Mouse (Mus musculus) gastrocnemius, postnatal 36 days (tissue): ENCODE measurements around the gene P2rx1. TPM values are rescaled to one million over a fixed set of nuclear protein-coding genes. Genes with fewer than 3 reads are reported as not detected.
A peak's percentile ranks its signal among the peaks of the same experiment; 100 is the strongest.

Experiments
- DNase-seq, 2 experiments: peaks; one replicate each; pipeline ENCODE4 v3.0.0; 2022
- intact Hi-C: fragments of 180-260 bp; cut with DNase I; formaldehyde crosslinking; loops from one replicate; pipeline ENCODE4 v1.15.1; 2025
- total RNA-seq, 2 experiments: library from RNA; stranded (reverse); gene quantifications; 2 replicates each; pipeline ENCODE4 v1.2.3; 2021

Gene P2rx1
- total RNA-seq, 2 experiments from 2014 or later = 0.20 to 0.32 TPM

GRCm38 (mm10) chr11:73019147-73019795 lies 20.4 kb downstream of the P2rx1 start:
- DNase-seq = no peak
- intact Hi-C loops = no loop called here

- intact Hi-C loops = no loop called here
- DNase-seq = no peak
Observed at GRCm38 (mm10) chr11:73020953-73021800, 22.3 kb downstream of the P2rx1 start.

- intact Hi-C loops = no loop called here
- DNase-seq = peak; percentile 65 to 78
Observed at GRCm38 (mm10) chr11:73023099-73023498, 24.2 kb downstream of the P2rx1 start.

- no peak for DNase-seq
- intact Hi-C loops = no loop called here
Observed at GRCm38 (mm10) chr11:73023827-73024226, 24.9 kb downstream of the P2rx1 start.

GRCm38 (mm10) chr11:73024236-73024904 lies 25.5 kb downstream of the P2rx1 start:
- intact Hi-C loops = no loop called here
- DNase-seq = no peak

GRCm38 (mm10) chr11:73026961-73027360 lies 28.1 kb downstream of the P2rx1 start:
- intact Hi-C loops = no loop called here
- DNase-seq = no peak

GRCm38 (mm10) chr11:73030821-73031498 lies 32.1 kb downstream of the P2rx1 start:
- intact Hi-C loops = no loop called here
- peak; percentile 63 to 69 for DNase-seq

GRCm38 (mm10) chr11:73031536-73031935 lies 32.6 kb downstream of the P2rx1 start:
- no peak for DNase-seq
- intact Hi-C loops = no loop called here

GRCm38 (mm10) chr11:73036077-73036476 lies 37.2 kb downstream of the P2rx1 start:
- DNase-seq = no peak

GRCm38 (mm10) chr11:73036889-73037288 lies 38.0 kb downstream of the P2rx1 start:
- no peak for DNase-seq
- intact Hi-C loops = no loop called here

More at GRCm38 (mm10) chr11:73036077-73036476, 37.2 kb downstream of the P2rx1 start:
- intact Hi-C loops = no loop called here

GRCm38 (mm10) chr11:73037691-73038090 lies 38.8 kb downstream of the P2rx1 start:
- intact Hi-C loops = no loop called here
- DNase-seq = no peak

GRCm38 (mm10) chr11:73039102-73039799 lies 40.3 kb downstream of the P2rx1 start:
- intact Hi-C loops = loop anchor here (1.0 kb wide), 1 partner anchor 33 kb away; no protein-coding TSS in a partner anchor
- peak in 1 of 2 experiments; percentile 52 for DNase-seq

GRCm38 (mm10) chr11:73044229-73044755 lies 45.4 kb downstream of the P2rx1 start:
- intact Hi-C loops = loop anchor here (5.0 kb wide), 1 partner anchor 117 kb away; no protein-coding TSS in a partner anchor

GRCm38 (mm10) chr11:73044789-73045188 lies 45.9 kb downstream of the P2rx1 start:
- DNase-seq = peak in 1 of 2 experiments; percentile 3
- intact Hi-C loops = loop anchor here (5.0 kb wide), 1 partner anchor 117 kb away; no protein-coding TSS in a partner anchor

More at GRCm38 (mm10) chr11:73044229-73044755, 45.4 kb downstream of the P2rx1 start:
- peak in 1 of 2 experiments; percentile 6 for DNase-seq

GRCm38 (mm10) chr11:73047542-73047996 lies 48.7 kb downstream of the P2rx1 start, which contains the start of gene Ncbp3:
Gene Ncbp3, plus strand, starts transcription at chr11:73047783.
- intact Hi-C loops = no loop called here
- DNase-seq = peak; percentile 91 to 93

- intact Hi-C loops = loop anchor here (2.0 kb wide), 1 partner anchor 41 kb away; no protein-coding TSS in a partner anchor
- DNase-seq = peak in 1 of 2 experiments; percentile 26
Observed at GRCm38 (mm10) chr11:73048030-73048876, 49.4 kb downstream of the P2rx1 start.

GRCm38 (mm10) chr11:73049335-73049734 lies 50.4 kb downstream of the P2rx1 start:
- intact Hi-C loops = loop anchor here (2.0 kb wide), 1 partner anchor 43 kb away; no protein-coding TSS in a partner anchor
- peak; percentile 60 to 62 for DNase-seq

- no peak for DNase-seq
- intact Hi-C loops = no loop called here
Observed at GRCm38 (mm10) chr11:73052795-73053194, 53.9 kb downstream of the P2rx1 start.
